Mouse (Mus musculus) CD4-positive, CD25-positive, alpha-beta regulatory T cell, adult 4 months (primary cell): ENCODE measurements at regions not wholly inside any gene's neighbourhood (a gene's known extent, or its start where the extent isn't known, plus 50 kb on each side); places are given as distances from the start of the nearest gene placed in this dataset.

Experiments
- ATAC-seq: one replicate; pipeline ENCODE4 v1.8.0; 2017

DNA sequence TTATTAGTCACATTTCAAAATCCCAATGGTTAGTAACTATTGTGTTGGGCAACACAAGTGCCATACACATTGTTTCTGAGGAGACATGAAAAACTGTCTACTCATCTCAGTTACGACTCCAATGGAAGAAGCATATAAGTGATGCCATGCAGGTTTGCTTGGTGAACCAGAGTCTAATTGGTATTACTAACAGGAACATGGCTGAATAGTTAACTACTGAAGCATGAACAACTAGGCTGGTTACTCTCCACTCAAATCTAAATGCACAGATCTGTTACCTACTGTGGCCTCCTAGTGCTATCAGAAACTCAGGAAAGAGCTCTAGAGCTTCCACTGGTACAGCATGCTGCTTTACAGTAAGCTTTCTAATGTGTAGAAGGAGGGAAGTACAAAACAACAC lies 503.5 kb upstream of the Sox9 start:
- no peak for ATAC-seq

GRCm38 (mm10) chr11:112282911-112283310 lies 499.1 kb upstream of the Sox9 start:
- no peak for ATAC-seq

GRCm38 (mm10) chr11:112298901-112299341 lies 483.1 kb upstream of the Sox9 start:
- ATAC-seq, result no peak

DNA sequence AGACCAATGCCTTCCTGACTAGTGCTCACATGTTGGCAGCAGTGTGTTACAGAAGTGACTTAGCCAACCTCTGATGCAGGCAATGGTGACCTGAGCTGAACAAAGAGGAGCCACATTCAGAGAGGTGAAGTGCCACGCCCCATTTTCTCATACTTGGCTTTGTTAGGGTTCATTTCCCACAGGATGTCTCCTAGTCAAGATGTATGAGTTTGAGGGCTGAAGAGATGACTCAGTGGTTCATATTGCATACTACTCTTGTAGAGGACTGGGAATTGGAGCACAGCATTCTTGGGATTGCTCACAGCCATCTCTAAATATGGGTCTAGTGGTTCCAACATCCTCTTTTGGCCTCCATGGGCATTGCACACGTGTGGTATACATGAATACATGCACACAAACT lies 478.9 kb upstream of the Sox9 start:
- no peak for ATAC-seq

DNA sequence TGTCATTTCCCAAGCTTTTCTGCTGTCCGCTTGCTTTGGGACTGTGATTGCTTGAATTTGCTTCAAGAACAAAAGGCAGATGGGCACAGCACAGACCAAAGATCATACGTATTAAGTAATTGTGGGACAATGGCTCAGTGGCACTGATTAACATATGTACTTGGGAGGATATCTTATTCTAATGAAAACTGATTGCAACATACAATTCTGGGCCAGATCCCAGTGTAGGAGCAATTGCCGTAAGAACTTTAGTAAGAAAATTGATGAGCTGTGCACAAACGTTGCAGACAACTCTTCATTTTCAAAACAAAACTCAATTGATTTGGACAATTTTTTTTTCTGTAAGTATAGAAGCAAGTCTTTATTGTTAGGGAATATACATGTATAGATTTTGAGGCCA lies 456.2 kb upstream of the Sox9 start:
- ATAC-seq, result no peak

- ATAC-seq, result no peak
Observed at GRCm38 (mm10) chr11:112327606-112328005, 454.4 kb upstream of the Sox9 start.

DNA sequence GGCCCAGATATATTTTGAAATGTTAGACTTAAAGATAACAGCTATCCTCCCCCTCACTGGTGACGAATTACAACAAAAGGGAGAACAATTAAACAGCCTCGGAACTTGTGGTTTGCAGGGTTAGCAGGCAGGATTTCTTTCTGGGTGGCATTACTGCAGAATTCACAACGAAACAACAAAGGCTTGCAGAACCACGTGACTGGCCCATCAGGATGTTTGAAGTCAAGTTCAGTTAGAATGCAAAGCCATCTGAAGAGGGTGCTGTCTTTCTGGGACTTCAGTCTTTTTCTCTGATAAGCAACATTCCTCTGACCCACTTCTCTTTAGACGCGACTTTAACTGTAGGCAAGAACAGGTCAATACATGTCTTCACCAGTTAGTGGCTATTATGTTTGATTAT lies 436.9 kb upstream of the Sox9 start:
- no peak for ATAC-seq

- no peak for ATAC-seq
Observed at GRCm38 (mm10) chr11:112345586-112345985, 436.4 kb upstream of the Sox9 start.

DNA sequence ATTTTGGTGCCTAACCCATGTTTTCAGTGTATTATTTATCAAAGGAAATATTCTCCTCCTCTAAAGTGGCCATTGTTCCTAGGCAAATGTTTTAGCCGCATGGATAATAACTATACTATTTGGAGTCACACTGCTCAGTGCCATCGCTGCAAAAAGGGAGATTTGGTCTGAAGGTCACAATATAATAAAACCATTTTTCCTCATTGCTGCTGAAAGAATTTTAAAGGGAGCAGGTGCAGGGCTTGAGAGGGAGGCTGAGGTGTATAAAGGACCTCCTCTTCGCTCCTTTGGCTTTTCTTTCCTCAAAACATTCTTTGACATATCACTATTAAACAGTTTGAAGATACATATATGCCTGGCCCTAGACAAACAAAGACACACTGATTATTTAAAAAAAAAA lies 435.9 kb upstream of the Sox9 start:
- no peak for ATAC-seq

GRCm38 (mm10) chr11:112346532-112346931 lies 435.5 kb upstream of the Sox9 start:
- ATAC-seq, result no peak

DNA sequence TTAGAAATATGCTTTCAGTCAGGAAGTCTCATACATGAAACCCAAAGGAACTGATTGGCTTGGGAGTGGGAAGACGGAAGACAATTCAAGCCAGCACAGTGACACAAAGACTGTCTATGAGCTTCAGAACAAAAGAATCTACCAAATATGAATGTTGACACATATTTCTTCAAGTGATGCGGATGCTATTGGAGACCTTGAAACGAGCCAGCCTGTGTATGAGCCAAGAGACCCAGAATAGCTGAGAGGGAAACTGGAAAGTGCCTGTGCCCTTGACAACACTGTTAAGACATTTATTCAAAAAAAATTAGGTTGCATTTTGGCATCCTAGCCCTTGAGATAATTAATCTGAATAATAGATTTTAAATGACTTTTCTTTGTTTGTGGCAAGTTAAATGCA lies 426.7 kb upstream of the Sox9 start:
- no peak for ATAC-seq

DNA sequence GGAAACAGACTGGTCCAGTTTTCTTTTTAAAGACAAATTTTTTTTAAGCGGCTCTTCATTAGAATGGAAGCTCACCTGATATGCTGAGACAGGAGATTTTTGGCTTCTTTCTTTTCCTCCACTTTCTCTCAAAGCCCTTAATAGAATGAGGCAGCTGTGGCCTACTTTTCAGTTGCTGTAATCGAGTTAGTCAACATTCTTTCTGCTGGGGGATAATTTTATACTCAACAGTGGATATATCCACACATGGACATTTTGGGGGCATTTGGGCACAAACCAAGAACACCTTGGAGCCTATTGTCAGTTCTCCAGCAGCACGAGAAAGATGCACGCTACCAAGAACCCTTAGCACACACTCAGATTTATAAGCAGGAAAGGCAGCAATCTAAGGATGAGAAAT lies 415.3 kb upstream of the Sox9 start:
- ATAC-seq, result no peak

- no peak for ATAC-seq
Observed at GRCm38 (mm10) chr11:112370941-112371340, 411.1 kb upstream of the Sox9 start.

GRCm38 (mm10) chr11:112400069-112400468 lies 382.0 kb upstream of the Sox9 start:
- no peak for ATAC-seq

DNA sequence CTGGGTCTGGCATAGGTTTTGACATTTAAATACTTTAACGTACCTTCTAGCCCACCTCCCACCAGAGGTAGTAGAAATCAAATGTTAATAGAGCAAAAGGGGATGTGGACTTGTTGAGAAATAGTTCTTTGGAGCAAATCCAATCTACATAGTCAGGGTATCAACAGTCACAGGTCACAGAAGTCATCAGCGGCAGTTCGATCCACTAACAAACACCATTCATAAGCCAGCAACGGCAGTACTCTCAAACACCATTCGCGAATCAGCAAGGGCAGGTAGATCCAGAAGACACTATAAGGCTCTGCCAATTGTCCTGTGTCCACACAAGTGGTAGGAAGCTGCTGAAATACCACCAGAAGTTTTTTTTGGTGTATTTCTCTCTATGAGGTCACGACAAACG lies 374.3 kb upstream of the Sox9 start:
- ATAC-seq, result no peak

DNA sequence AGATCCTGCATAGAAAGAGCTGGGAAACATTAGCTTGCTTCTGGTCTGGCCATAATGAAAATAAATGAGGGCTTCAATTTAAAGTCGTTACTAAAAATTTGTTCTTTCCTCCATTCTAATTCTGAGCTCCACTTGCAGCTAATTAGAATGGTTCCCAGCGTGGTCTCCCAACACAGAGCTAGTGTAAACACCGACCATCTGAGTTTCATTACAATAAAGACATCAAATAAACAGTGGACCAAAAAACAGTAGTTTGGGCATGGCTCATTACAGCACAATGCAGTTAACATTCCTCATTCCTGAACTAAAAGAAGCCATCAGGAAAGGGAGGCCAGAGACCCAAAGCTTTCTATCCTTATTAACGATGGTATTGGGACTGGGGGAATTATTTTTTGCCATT lies 369.6 kb upstream of the Sox9 start:
- no peak for ATAC-seq

- no peak for ATAC-seq
Observed at GRCm38 (mm10) chr11:112442639-112443038, 339.4 kb upstream of the Sox9 start.

DNA sequence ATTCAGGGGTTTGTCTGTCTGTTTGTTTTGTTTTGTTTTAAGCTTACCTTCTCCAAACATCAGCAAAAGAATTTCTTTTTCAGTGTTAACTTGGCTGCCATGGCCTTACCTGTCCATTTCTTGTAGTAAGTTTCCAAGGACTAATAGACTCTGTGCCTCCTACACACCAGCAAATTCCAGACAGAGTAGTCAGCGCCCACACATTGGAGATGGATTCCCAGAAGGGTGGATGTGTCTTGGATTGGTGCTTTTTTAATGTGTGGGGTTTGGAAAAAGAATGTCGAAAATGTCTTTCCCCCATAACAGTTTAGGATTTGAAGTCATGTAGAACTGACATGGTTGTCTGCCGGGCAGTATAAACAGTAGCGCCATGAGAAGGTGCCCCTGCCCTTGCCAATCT lies 338.1 kb upstream of the Sox9 start:
- ATAC-seq, result no peak

DNA sequence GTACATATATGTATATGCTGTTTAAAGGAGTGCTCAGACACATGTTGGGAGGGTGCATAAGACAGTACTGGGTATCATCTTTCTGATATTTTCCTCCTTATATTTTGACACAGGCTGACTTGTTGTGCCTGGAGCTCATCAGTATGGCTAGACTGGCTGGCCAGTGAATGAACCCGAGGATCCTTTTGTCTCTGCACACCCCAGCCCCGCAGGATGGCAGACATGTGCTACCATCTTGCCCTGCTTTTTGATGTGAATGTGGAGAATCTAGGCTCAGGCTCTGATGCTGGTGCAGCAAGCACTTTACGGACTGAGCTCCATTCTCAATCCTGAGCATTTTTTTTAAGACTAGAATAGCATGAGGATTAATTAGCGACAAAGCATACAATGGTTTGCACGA lies 332.4 kb upstream of the Sox9 start:
- no peak for ATAC-seq

DNA sequence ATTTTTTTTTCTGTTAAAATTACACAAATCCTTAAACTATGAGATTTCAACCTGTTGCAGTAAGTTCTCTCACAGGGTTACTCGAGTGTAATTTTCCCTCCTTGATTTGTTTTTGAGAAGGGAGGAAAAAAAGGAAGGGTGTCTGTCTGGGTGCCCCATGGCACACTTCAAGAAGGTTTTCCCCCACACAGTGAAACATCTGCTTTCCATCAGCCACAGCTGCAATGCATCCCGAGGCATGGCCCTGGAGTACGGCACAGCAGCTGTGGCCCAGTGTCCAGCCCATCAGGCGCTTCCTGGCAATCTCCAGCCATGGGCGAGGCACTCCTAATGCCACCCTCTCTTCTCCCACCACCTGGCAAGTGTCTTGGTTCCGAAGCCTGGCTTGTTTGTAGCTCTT lies 331.8 kb upstream of the Sox9 start:
- ATAC-seq, result no peak

DNA sequence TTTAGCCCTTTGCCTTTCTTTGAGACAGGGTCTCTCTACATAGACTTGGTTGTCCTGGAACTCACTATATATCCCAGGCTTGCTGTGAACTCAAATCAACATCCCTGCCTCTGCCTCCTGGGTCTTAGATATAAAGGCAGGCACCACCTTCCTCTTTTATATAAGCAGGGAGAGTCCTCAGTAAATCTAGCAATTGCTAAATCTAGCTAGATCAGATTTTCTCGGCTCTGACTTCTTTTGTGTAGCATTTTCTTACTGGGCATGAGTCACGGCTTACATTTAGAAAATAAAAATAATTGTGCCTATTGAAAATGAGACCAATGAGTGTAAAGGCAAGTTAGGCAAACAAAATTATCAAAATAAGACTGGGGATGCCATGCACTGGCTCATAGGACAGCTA lies 323.9 kb upstream of the Sox9 start:
- ATAC-seq, result no peak

- no peak for ATAC-seq
Observed at GRCm38 (mm10) chr11:112463121-112463520, 318.9 kb upstream of the Sox9 start.

- no peak for ATAC-seq
Observed at GRCm38 (mm10) chr11:112464386-112464785, 317.6 kb upstream of the Sox9 start.

GRCm38 (mm10) chr11:112470336-112470735 lies 311.7 kb upstream of the Sox9 start:
- ATAC-seq, result no peak

- no peak for ATAC-seq
Observed at GRCm38 (mm10) chr11:112473237-112473636, 308.8 kb upstream of the Sox9 start.

- ATAC-seq, result no peak
Observed at GRCm38 (mm10) chr11:112473681-112474080, 308.3 kb upstream of the Sox9 start.
